Comparison of ENCODE assay signal across 8 mouse cellular contexts in genomic region chr10:42055224-42056165, GRCm38 (mm10). TPM values are rescaled to one million over a fixed set of nuclear protein-coding genes. Genes with fewer than 3 reads are reported as not detected.
A peak's percentile ranks its signal among the peaks of the same experiment; 100 is the strongest.
DNase-seq lines count a peak whose midpoint lies in the region; ATAC-seq lines count a peak whose summit lies in the region.

No protein-coding gene starts in this region.

- DNase-seq in embryo, embryonic 10.5 days (ENCODE audit: low spot score) = peak; percentile 24
- DNase-seq in embryo, embryonic 11 days = no peak
- no peak for DNase-seq in layer of hippocampus, adult 18-20 months (ENCODE audit: low spot score in 2 of 2)
- no peak for DNase-seq in right cerebral cortex, adult 18-20 months
- no peak for DNase-seq in MN1 (ENCODE audit: low spot score)

- peak; percentile 88 for ATAC-seq in CD4-positive, CD25-positive, alpha-beta regulatory T cell, adult 4 months
- peak; percentile 60 to 70 for ATAC-seq in hematopoietic stem cell, adult 5-6 weeks (replicated peaks in 1 of 2; ENCODE audit: insufficient read depth in 1 of 2, low FRiP score in 2 of 2, low TSS enrichment in 1 of 2, low read depth in 1 of 2, poor library complexity in 2 of 2, severe bottlenecking in 2 of 2)
- ATAC-seq in megakaryocyte progenitor cell, adult 5-6 weeks (replicated peaks; ENCODE audit: poor library complexity) = peak; percentile 66

RNA-seq across cellular contexts. Expression of gene Armc2, which starts 37.3 kb away (rescaled TPM):
- under 1 TPM; 0.48 to 0.56 TPM for polyA plus RNA-seq in CD4-positive, CD25-positive, alpha-beta regulatory T cell, adult 4 months (2017; shearing (Covaris generic))
- total RNA-seq in hematopoietic stem cell, adult 5-6 weeks (2017) = 0.94 and 3.9 TPM in 2 replicates
- total RNA-seq in megakaryocyte progenitor cell, adult 5-6 weeks (2015) = 0.85 and 1.7 TPM in 2 replicates
- total RNA-seq in megakaryocyte progenitor cell, adult 5-6 weeks (2017) = 0.46 TPM in 1 of 2 replicates, not detected in the other
- 10 to 100 TPM; 10.4 to 10.6 TPM for total RNA-seq in layer of hippocampus, adult 18-20 months (2021)
